Mouse (Mus musculus) left cerebral cortex, adult 11 months (tissue): ENCODE measurements around the gene Usp7.

ENCODE experiments used
- DNase-seq: peaks from one replicate; pipeline ENCODE4 v3.0.0; 2022; ENCODE audit warnings: low spot score

Usp7 gene

DNA sequence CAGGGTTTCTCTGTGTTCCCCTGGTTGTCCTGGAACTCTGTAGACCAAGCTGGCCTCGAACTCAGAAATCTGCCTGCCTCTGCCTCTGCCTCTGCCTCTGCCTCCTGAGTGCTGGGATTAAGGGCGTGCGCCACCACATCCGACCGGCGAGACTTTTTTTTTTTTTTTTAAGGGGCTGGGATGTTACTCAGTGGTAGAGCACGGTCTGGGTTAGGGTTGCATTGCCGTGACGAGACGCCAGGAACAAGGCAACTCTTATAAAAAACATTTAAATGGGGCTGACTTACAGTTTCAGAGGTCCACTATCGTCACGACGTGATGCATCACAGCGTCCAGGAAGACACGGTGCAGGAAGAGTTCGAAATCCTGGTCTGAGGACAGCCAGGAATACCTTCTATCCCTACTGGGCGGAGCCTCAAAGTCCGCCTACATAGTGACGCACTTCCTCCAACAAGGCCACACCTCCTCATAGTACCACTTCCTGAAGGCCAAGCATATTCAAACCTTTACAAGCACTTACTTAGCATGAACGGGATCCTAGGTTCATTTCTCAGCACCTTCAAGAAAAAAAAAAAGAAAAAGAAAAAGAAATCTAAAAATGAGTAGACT, at the start of gene Usp7:
Usp7 (minus strand) TSS at position 360 of the 609 bp plus-strand sequence.
- no peak for DNase-seq

DNA sequence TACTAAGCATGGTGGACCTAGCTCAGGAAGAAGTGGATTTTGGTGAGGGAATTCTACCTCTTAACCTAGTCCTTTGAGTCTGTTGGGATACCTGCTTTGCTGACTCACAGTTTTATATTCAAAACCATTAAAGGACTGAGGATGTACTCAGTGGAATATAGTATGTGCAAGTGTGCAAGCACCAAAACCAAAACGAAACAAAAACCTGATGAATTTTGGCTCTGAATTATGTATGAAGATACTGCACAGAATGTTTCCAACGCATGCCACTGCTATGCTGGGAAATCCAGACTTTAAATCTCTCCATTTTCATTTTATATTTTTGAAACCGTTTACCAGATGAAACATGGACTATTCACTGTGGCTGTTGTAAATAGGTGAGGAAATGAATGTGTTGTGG, 48.4 kb upstream of the Usp7 start:
- no peak for DNase-seq

DNA sequence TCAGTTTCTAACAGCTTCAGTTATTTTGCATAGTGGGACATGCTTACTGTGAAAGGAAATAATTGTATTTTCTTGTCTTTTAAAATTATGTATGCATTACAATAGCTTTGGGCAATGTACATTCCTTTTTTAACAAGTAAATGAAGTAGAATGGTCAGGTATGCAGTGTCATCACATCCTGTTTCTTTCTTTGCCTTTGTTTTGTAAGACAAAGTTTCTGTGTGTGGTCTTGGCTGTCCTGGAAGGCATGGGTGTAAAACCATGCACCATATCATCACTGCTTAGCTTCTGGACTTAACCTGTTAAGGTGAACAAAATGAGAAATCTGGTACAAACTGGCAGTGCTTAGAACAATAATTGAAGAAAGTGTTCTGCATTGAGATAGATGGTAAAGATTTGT, 46.8 kb upstream of the Usp7 start:
- DNase-seq, result no peak

DNA sequence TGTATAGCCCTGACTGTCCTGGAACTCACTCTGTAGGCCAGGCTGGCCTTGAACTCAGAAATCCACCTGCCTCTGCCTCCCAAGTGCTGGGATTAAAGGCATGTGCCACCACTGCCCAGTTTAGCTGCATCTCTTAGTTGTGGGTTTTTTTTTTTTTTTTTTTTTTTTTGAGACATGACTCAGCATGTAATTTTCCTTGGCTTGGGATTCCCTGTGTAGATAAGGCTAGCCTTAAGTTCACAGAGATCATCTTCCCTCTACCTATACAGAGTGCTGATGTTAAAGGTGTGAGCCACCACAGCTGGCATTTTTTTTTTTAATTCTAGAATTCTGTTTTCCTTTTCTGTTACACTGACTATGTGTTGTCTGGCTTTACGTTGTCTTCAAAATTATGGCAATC, 45.5 kb upstream of the Usp7 start:
- no peak for DNase-seq

DNA sequence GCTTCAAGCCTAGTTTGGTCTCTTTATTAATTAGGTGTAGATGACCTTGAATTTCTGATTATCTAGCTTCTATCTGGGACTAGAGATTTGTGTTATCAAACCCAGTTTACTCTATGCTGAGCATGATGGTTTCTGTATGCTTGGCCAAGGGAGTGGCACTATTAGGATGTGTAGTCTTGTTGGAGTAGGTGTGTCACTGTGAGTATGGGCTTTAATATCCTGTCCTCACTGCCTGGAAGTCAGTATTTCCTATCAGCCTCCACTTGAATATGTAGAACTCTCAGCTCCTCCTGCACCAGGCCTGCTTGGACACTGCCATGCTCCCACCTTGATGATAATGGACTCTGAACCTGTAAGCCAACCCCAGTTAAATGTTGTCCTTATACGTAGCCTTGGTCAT, 44.8 kb upstream of the Usp7 start:
- no peak for DNase-seq

DNA sequence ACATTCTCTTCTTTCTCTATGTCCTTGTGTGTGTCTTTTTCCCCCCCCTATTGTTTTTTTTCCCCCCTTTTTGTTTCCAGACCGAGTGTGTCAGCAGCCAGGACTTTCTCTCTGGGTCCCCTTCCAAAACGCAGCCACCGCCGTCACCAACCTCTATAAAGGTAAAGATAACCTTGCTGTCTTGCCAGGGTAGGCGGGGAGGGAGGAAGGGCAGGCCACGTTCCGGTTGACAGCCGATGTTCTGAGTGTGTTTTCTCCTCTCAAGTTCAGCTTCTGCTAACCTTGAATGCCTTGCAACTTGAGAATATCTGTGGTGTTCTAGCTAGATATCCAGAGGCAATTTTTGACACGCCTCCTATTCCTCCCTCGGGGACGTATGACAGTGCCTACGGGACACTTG, 39.1 kb upstream of the Usp7 start:
- no peak for DNase-seq

DNA sequence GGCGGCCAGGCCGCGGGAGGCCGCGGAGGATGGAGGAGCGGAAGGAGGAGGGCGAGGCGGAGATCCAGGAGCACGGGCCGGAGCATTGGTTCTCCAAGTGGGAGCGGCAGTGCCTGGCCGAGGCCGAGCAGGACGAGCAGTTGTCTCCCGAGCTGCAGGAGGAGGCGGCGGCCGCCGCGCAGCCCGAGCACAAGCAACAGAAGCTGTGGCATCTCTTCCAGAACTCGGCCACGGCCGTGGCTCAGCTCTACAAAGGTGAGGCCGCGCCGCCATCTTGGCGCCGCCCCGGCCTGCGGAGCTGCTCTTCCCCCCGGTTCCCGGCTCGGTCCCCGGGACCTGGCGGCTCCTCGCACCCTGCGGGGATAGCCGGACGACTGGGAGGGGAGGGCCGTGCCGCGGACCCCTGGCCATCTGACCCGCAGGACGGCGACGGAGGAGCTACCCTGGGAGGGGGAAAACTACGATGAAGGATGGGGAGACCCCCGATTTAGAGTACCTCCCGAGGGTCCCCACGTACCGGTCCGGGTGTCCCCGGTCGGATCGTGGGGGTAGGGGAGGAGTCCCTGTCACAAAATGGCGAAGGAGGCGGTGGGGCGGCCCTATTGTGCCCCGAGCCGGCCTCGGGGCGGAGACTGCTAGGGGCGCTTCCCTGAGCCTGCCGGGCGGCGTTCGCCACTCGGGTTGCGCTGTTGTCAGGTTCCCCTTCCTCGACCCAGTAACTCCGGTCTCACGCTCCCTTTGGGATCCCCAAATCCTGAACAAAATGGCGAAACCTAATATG, 38.5 kb upstream of the Usp7 start:
- DNase-seq, result peak; percentile 51

DNA sequence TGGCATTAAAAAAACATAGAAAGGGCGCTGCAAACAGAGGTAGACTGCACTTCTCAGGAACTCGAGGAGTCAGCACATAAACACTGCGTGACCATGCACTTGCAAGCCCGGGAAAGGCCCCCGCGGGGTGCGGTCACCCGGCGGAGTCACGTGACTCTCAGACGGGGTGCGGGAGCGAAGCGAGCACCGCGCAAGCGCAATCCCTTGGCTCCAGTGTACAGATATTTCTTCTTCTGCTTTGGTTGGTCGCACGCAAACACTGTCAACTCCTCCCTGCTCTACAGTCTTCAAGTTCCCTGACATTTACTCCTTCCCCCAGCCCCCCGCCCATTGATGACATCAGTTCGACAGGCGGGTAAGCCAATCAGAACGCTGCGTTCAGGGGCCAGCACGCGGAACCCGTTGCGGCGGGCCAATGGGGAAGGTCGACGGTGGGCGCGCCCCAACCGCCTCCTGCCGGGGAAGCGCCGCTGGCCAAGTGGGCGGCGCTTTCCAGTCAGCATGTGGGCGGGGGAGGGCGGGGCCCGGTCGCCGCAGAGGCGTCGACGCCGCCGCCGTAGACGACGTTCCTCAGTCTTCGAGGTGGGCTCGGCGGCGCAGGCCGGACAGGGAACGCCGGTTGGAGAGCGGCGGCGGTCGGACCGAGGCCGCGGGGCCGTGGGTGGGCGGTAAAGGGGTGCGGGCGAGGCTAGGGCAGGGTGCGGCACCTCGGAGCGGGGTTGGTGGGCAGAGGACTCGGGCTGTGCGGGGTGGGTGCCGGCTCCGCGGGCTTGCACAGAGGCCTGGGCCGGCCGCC, 37.7 kb upstream of the Usp7 start, which contains the start of gene 1810013L24Rik:
1810013L24Rik (plus strand) TSS at position 537 of the 796 bp plus-strand sequence.
- DNase-seq, result peak; percentile 97

DNA sequence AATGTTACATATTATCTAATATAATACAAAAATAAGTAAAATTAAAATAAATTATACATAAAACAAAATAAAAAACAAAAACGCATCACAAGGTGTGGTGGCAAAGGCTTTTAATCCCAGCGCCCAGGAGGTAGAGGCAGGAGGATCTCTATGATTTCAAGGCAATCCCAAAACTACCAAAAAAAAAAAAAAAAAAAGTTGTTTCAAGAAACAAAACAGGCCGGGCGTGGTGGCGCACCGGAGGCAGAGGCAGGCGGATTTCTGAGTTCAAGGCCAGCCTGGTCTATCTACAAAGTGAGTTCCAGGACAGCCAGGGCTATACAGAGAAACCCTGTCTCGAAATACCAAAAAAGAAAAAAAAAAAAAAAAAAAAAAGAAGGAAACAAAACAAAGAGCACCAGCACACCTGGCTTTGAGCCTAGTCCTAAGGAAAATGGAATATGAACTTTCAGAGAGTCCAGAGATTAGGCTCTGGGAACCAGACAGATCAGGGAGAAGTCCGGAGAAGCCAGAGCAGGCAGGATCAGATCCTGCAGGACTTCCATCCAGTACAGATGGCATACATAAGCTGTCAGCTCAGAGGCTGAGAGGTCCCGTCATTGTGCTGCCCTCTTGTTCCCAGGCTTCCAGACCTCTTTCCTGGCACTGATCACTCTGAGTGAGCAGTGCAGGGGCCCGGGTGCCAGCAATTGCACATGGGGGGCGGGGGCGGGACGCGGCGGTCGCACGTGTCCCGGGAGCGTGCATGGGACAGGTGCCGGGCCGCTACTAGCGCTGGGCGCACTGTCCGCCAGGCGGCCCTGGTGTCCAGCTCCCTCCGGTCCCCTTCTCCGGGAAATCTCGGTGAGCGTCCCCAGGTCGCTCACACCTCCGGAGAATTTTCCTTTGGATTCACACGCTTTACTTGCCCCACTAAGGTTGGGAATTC, 36.8 kb upstream of the Usp7 start:
- DNase-seq, result no peak

DNA sequence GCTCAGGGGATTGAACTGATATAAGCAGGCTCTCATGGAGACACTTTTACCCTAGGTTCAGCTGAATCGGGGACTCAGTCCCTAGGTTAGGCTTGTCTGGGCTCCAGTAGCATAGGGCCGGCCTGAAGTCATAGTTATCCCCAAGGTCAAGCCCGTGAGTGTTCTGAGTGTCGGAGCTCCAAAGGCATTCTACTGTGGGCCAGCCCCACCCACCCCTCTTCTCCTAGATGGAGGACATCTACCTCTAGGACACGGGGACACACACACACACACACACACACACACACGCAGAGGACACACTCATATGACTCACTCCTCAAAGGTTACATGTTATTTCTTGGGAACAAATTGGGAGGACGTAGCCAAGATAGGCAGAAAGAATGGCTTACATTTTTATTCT, 35.3 kb upstream of the Usp7 start:
- DNase-seq, result no peak

DNA sequence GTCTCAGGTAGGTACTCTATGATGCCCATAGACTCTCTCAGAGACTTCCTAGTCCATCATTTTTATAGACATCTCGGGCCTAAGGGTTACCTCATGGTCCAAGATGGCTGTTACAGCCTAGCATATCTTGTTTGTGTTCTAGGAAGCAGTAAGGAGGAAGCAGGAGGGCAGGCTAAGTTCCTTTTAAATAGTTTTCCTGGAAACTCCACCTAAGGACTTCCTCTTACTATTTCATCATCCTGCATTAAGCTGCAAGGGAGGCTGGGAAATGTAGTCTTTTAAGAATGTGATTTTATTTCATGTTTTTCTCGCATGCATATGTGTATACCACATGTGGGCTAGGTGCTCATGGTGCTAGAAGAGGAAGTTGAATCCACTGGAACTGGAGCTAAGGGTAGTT, 31.6 kb upstream of the Usp7 start:
- DNase-seq, result no peak

DNA sequence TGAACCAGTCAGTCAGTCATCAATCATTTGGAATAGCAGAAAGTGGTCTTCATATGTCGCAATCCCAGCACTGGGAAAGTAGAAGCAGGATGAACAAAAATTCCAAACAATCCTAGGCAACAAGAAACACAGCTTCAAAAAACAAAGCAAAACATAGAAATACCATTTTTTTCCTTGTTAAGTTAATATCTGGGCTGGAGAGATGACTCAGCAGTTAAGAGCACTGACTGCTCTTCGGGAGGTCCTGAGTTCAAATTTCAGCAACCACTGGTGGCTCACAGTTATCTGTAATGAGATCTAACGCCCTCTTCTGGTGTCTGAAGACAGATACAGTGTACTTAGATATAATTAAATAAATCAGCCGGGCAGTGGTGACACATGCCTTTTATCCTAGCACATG, 30.5 kb upstream of the Usp7 start:
- DNase-seq, result no peak

DNA sequence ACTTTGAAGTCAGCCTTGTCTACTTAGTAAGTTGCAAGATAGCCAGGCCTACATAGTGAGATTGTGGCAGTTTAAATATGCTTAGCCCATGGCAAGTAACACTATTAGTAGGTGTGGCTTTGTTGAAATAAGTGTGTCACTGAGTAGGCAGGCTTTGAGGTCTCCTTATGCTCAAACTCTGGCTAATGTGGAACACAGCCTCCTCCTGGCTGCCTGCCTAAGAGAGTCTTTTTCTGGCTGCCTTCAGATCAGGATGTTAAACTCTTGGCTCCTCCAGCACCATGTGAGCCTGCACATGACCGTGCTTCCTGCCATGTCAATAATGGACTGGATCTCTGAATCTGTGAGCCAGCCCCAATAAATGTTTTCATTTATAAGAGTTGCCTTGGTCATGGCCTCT, 29.3 kb upstream of the Usp7 start:
- DNase-seq, result peak; percentile 50

DNA sequence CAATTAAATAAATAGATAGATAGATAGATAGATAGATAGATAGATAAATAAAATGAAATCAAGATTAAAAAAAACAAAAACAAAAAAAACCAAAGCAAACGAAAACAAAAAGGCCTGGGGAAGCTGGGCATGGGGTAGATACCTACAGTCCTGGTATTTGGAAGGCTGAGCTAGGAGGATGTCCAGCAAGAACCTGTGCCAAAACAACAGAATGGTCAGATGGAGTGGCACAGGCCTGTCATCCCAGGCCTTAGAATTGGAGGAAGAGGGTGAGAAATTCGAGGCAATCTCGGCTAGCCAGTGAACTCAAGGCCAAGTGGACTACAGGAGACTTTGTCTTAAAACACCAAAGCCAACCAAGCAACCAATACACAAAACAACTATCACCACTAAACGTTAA, 25.8 kb upstream of the Usp7 start:
- DNase-seq, result no peak

DNA sequence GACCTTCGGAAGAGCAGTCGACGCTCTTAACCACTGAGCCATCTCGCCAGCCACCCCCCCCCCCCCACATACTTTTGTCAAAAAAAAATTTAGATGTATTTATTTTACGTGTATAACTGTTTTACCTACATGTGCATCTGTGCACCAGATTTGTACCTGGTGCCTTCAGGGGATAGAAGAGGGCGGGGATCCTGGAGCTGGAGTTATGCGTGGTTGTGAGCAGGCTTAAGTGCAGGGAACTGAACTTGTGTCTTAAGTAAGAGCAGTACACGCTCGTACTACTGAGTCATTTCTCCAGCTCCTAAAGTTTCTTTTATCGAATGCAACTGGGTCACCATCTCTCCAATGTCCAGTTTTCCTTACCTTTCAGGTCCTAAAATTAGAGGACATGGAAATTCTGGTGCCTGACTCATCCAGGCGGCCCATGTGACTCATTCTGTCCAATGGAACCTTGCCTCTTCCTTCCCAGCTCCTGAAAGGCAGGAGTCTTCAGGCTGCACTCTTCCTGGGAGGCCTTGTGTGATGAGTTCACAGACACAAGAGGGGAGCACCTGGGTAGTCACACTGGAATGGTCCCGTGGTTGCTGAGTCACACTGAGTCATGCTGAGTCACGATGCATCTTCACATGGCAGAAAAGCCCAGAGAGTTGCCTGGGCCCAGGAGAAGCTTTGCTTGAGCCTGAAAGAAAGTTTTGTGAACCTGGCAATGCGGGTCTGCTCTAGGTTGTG, 18.5 kb upstream of the Usp7 start:
- DNase-seq, result no peak

DNA sequence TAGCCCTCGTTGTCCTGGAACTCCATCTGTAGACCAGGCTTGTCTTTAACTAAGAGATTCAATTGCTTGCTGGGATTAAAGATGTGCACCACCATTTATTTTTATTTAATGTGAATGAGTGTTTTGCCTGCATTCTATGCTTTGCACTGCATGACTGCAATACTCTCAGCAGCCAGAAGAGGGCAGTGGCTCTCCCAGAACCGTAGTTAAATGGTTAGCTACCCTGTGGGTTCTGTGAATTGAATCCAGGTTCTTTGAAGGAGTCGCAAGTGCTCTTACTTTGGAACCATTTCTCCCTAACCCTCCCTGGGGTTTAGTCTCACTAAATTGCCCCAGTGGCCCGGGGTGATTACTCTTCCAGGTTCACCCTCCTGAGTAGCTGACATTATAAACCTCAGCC, 14.6 kb upstream of the Usp7 start:
- no peak for DNase-seq

DNA sequence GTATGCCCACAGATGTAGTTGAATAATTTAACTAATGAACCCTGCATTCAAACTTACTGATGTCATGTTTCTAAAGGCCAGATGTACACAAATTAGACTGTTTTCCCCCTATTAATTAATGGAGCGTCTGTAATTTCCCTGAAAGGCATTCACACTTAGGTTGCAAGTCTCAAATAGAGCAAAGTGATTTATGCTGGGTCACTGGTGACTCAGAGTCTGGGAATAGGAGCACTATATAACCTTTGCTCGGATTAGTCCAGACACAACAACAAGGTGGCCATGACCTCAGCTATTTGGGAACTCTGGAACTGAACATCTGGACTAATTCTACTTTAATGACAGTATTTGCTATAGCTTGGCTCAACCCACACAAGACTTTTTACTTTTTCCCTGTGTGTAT, 3.8 kb upstream of the Usp7 start:
- no peak for DNase-seq

DNA sequence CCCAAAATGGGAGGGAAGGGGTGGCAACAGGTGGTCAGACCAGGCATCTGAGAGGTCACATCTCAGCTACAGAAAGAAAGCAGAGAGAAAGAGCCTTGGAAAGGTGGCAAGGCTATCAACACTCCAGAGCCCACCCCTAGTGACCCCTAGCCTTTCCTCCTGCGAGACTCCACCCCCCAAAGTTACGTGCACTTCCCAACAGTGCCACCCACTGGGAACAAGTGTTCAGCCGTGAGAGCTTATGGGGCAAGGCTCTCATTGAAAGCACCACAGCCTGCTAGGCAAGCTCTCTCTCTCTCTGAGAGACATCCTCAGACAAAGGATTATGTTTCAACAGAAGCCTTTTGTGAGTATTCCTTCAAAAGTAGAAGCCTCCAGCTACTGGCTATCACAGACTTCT, 2.8 kb upstream of the Usp7 start:
- DNase-seq, result no peak

DNA sequence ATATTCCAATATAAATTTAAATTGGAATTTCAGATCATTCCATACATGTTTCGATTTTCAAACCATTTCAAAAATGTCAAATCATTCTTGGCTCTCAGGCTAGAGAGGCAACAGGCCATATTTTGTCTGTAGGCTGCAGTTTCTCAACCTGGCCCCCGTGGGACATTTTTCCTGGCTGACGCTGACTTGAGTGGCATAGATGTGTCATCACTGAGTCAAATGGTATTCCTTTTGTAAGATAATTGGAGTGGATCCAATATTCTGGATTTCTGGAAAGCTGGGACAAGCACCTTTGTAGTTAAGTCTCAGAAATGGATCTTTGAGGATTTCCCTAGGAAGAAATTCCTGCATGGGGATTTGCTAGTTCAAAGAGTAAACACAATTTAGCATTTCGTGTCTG, 1.2 kb downstream of the Usp7 start:
- DNase-seq, result no peak

DNA sequence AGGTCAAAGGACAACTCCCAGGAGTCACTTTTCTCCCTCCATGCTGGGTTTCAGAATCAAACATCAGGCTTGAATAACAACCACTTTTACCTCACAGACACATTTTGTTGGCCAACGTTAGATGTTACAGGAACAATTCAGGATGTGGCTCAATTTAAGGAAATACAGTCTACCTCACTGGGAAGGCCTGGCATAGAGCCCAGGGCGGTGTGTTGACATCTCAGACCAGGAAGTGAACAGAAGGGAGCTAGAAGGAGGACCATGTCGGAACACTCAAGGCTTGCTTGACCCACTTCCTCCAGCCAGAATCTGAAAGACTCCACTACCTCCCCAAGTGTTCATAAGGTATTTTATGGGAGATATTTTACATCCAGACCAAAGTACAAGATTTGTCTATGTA, 7.4 kb downstream of the Usp7 start:
- no peak for DNase-seq

DNA sequence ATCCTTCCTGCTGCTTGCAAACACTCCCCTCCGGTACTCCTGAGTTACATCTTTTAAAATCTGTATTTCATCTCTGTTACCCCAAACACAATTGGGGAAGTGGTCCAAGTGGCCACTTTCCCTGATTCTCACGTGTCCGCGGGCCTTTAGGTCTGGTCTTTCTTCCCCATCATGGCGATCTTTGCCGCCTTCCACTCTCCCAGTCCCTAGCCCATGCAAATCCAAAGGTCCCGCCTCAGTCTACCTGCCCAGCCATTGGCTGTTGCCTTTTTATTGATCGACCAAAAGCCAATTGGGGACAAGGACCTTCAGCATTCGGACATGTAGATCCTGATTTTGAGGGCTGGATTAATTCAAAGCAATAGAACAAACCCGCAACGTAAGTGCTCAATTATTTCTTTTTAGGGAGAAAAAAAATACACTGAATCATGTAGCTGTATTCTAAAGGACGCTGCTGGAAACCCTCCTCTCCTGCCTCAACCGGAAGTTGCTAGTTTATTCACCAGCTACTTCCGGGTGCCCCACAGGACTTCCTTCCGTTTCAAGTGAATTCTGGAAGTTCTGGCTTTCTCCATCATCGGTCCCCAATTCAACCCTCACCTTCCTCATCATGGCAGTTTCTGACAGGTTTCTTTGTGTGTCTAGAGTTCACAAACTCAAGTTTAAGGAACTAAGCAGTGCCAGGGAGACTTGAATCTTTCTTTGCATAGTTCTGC, 8.8 kb downstream of the Usp7 start:
- no peak for DNase-seq
